Mouse (Mus musculus): ENCODE data around the gene Apbb2. TPM values are rescaled to one million over a fixed set of nuclear protein-coding genes. Genes with fewer than 3 reads are reported as not detected.
"Not testable (repeated sequence)": the region's sequence is repeated elsewhere in the genome, so short reads cannot be mapped to it uniquely, and the experiment has no call there.

The Apbb2 gene
- polyA plus RNA-seq, 1 experiment from 2014 or later: 126 TPM

DNA sequence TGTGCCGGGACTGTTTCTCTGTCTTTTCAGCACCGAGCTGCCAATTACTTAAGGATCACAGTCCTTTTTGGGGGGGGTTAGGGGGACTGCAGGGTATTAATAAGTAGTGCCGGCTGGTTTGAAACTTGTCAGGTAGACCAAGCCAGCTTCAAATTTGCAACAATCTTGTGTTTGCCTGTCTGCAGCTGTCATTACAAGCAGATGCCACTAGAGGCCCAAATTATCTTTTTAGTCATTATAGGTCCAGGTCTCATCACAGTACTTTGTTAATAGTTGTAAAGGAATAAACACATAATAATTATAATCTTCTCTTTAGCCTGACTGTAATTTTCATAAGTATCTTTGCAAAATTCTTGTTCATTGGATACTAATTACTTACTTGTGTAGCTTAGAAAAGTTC lies 344.2 kb downstream of the Apbb2 start:
- no peaks in the 10 kb centered on the region for H3K27me3 ChIP-seq

DNA sequence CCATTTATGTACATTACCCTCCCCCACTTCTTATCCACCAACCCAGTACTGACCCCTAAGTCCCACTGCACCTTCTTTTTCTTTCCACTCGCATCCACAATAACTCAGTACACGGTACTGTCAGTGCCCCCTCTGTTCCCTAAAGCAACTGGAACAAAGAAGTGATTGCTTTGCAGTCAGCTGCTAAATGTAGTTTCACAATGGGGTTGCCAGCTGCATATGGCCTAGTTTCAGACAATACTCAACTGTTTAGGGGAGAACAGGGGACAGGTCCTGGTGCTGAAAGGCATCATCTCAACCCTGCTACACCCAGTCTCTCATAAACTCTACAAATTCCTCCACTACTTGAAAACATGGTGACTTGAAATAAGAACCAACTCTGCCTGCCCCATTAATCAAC lies 347.4 kb downstream of the Apbb2 start:
- Histone ChIP-seq H3K36me3 (no peaks in the 10 kb centered on the region), H3K4me3 (no peak overlapping the region), H3K27ac (no peak overlapping the region), H3K27me3 (no peaks in the 10 kb centered on the region), H3K9ac (no peak overlapping the region), H3K4me1 (replicated peaks) (no peaks in the 10 kb centered on the region), H3K9me3 (no peaks in the 10 kb centered on the region), H3K4me2 (no peak overlapping the region)
- 48% methylated on average over 2 of the region's 2 CpGs for WGBS
- ATAC-seq (ENCODE audit: low FRiP score): no peak

More for the DNA sequence above, 344.2 kb downstream of the Apbb2 start:
- ATAC-seq (ENCODE audit: low FRiP score): no peak
- H3K36me3 ChIP-seq: no peaks in the 10 kb centered on the region
- no peak overlapping the region for H3K4me3 ChIP-seq
- H3K9ac ChIP-seq: no peak overlapping the region
- H3K4me2 ChIP-seq: no peak overlapping the region
- H3K27ac ChIP-seq: no peak overlapping the region
- 68% methylated on average over 3 of the region's 3 CpGs for WGBS
- no peaks in the 10 kb centered on the region for H3K9me3 ChIP-seq
- H3K4me1 ChIP-seq (replicated peaks): no peaks in the 10 kb centered on the region

DNA sequence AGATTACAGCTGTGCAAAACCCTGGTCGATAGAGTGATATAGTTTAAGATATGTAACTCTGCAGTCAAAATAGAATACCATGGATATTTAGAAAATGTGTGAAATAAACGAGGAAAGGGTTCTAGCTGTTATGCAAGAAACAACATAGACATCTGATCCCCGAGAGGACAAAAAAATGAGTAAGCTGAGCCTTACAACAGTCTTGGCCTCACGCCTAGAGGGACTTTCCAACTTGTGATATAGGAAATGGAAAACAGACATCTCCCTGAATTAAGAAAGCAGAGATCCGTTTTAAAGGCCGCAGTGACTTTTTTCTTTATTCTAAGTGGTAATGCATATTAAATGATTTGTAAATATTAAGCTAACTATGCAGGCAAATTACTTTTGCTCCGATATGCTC lies 349.0 kb downstream of the Apbb2 start:
- Histone ChIP-seq H3K27ac (no peak overlapping the region), H3K4me3 (no peak overlapping the region), H3K9me3 (no peaks in the 10 kb centered on the region), H3K4me2 (no peak overlapping the region), H3K27me3 (no peaks in the 10 kb centered on the region), H3K4me1 (replicated peaks) (no peaks in the 10 kb centered on the region), H3K9ac (no peak overlapping the region), H3K36me3 (no peaks in the 10 kb centered on the region)
- ATAC-seq (ENCODE audit: low FRiP score): no peak
- WGBS: 84% methylated on average over 7 of the region's 7 CpGs

DNA sequence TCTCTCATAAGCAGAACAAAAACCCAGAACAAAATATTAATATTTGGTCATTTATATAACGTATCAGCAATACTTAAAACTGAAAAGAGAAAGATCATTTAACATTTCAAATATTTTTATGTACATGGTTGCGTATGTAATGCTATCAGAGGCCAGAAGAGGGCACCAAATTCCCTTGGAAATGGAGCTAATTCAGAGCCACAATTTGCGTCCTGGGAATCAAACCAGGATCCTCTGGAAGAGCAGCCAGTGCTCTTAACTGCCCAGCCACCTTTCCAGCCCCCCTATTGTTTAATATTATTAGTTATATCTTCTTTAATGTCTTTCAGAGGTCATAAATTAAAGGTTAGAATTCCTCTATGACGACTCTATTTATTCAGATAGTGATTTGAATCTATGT lies 355.2 kb downstream of the Apbb2 start:
- Histone ChIP-seq H3K27ac (no peak overlapping the region), H3K27me3 (no peaks in the 10 kb centered on the region), H3K4me1 (replicated peaks) (peaks cover 9% of the 10 kb centered on the region), H3K4me3 (no peak overlapping the region), H3K36me3 (no peaks in the 10 kb centered on the region), H3K9ac (no peak overlapping the region), H3K4me2 (no peak overlapping the region), H3K9me3 (no peaks in the 10 kb centered on the region)
- 31% methylated on average over 4 of the region's 4 CpGs for WGBS
- no peak for ATAC-seq (ENCODE audit: low FRiP score)

DNA sequence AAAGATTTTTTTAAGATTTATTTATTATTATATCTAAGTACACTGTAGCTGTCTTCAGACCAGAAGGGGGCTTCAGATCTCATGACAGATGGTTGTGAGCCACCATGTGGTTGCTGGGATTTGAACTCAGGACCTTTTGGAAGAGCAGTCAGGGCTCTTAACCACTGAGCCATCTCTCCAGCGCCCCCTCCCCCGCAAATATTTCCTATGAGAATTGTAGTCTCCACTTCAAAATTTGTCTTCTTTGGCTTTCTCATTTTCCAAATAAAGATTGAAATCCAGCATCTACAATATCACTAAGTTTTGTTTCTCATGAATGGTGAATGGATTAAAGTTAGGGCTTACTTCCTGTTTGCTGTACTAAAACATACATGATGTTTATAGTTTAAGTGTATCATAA lies 356.1 kb downstream of the Apbb2 start:
- Histone ChIP-seq H3K9ac (no peak overlapping the region), H3K27ac (no peak overlapping the region), H3K36me3 (no peaks in the 10 kb centered on the region), H3K4me2 (no peak overlapping the region), H3K4me3 (no peak overlapping the region), H3K4me1 (replicated peaks) (peaks cover 9% of the 10 kb centered on the region), H3K9me3 (no peaks in the 10 kb centered on the region), H3K27me3 (no peaks in the 10 kb centered on the region)
- ATAC-seq (ENCODE audit: low FRiP score): no peak
- WGBS: 78% methylated on average over 2 of the region's 2 CpGs

DNA sequence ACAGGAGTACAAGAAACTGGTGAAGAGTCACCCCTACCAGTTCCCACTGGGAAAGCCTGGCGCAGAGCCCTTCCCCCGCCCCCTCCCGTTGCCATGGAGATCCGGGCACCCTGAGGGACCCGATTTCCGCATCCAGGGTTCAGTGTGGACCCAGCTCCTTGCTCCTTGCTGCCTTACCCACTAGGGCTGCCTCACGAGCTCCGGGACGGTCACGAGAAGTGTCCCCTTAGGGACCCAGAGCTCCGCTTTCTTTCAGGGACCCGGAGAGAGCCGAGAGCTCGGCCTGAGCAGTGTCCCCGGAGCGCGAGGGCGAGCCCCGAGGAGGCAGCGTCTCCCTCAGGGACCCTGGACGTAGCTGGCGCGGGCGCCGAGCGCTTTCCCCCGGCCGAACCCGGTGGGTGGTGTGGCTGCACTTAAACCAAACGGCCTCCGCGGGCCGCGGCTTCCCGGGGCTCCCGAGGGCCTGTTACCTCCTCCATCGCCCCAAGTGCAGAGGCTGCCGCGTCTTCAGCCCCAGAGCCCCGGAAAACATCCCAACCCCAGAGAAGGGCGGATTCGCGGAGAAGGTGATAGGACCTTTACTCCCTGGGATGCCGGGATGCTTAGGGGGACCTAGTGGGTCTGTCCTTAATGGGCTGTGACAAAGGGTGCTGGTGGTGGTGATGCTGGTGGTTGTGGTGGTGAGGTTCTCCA lies 358.7 kb downstream of the Apbb2 start, which contains the start of gene Nsun7:
Gene Nsun7, plus strand, starts transcription at position 142 of the 693 bp plus-strand sequence.
- H3K27me3 ChIP-seq: no peaks in the 10 kb centered on the region

DNA sequence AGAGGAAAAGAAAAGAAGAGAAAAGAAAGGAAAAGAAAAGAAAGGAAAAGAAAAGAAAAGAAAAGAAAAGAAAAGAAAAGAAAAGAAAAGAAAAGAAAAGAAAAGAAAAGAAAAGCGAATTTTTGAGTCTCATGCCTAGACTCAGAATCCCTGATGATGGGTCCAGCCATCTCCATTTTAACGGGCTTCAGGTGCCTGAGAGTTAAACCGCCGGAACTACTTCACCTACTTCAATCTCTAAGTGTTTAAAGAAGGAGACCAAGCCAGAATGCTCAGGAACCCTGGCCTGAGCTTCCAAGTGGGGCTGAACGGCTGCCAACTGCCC lies 359.2 kb downstream of the Apbb2 start:
- Histone ChIP-seq H3K4me2 (peak overlapping the region; percentile 87), H3K9ac (peak overlapping the region; percentile 86), H3K4me3 (peak overlapping the region; percentile 63), H3K27ac (0 out of 2 replicates have a peak overlapping the region, but pooled peaks have one; percentile 30)
- ATAC-seq (ENCODE audit: low FRiP score); H3K27me3 ChIP-seq; H3K4me1 ChIP-seq (replicated peaks); H3K36me3 ChIP-seq; H3K9me3 ChIP-seq: not testable (repeated sequence)
- 4% methylated on average over 5 of the region's 5 CpGs for WGBS

More for the DNA sequence above, 358.7 kb downstream of the Apbb2 start, which contains the start of gene Nsun7:
- Histone ChIP-seq H3K36me3 (no peaks in the 10 kb centered on the region), H3K4me3 (peak within 1 kb of the TSS; percentile 63), H3K27ac (peak within 1 kb of the TSS; percentile 30; the same call in 1 of the 2 replicates), H3K4me2 (peak within 1 kb of the TSS; percentile 87), H3K4me1 (replicated peaks) (peaks cover 9% of the 10 kb centered on the region), H3K9me3 (no peaks in the 10 kb centered on the region), H3K9ac (peak within 1 kb of the TSS; percentile 86)
- ATAC-seq (ENCODE audit: low FRiP score): peak; percentile 88
- WGBS: under 1% methylated on average over 44 of the region's 44 CpGs

DNA sequence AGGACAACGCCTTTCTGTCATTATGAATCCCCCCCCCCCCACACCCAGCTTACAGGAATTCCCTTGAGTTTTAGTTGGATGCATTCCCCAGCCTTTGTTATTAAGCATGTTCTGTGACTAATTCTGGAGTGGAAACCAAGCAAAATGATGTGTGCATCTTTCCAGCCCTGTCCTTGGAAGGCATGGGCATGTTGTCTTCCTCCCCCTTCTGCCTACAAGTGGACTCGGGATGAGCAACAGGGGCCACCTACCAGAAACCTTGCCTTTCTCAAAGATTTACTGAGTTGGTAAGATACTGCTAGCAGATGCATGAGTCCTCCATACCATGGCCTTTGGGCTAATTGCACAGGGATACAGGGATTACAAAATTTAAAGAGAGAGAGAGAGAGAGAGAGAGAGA lies 359.6 kb downstream of the Apbb2 start:
- Histone ChIP-seq H3K36me3 (no peaks in the 10 kb centered on the region), H3K4me2 (no peak overlapping the region), H3K4me3 (no peak overlapping the region), H3K9me3 (no peaks in the 10 kb centered on the region), H3K4me1 (replicated peaks) (peaks cover 9% of the 10 kb centered on the region), H3K27ac (no peak overlapping the region), H3K27me3 (no peaks in the 10 kb centered on the region), H3K9ac (no peak overlapping the region)
- ATAC-seq (ENCODE audit: low FRiP score): no peak
- 72% methylated on average over 2 of the region's 2 CpGs for WGBS

DNA sequence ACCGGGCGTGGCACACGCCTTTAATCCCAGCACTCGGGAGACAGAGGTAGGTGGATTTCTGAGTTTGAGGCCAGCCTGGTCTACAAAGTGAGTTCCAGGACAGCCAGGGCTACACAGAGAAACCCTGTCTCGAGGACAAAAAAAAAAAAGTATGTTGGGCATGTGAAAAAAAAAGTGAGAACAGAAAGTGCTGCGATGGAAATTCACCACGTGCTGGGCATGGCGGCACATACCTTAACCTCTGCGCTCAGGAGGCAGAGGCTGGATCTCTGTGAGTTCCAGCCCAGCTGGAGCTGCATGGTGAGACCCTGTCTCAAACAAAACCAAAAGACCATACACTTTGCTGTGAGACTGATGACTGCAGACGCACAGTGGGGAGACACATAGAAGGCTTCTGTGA lies 363.5 kb downstream of the Apbb2 start:
- 90% methylated on average over 10 of the region's 10 CpGs for WGBS
- Histone ChIP-seq H3K27ac (no peak overlapping the region), H3K9me3 (no peaks in the 10 kb centered on the region), H3K9ac (no peak overlapping the region), H3K27me3 (no peaks in the 10 kb centered on the region), H3K4me3 (no peak overlapping the region), H3K4me1 (replicated peaks) (peaks cover 7% of the 10 kb centered on the region), H3K4me2 (no peak overlapping the region), H3K36me3 (no peaks in the 10 kb centered on the region)
- ATAC-seq (ENCODE audit: low FRiP score): no peak

DNA sequence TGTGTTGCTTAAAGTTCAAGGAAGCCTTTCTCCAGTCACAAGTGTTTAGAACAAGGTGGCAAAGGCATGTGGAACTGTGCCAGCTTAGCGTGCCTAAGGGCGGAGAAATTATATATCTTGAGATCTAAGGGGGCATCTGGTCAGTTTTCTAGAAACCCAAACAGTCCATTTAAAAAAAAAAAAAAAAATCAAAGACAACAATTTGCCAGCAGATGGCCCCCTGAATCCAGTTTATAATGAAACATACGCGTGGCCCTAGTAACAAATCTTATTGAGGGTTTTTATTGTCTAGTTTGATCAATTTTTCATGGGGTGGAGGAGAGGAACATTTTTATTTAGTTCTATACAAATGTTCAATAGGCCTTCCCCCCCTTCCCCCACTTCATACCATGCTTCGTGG lies 365.4 kb downstream of the Apbb2 start:
- ATAC-seq (ENCODE audit: low FRiP score): no peak
- Histone ChIP-seq H3K4me1 (replicated peaks) (no peaks in the 10 kb centered on the region), H3K4me2 (no peak overlapping the region), H3K36me3 (no peaks in the 10 kb centered on the region), H3K27ac (no peak overlapping the region), H3K9ac (no peak overlapping the region), H3K9me3 (no peaks in the 10 kb centered on the region), H3K4me3 (no peak overlapping the region), H3K27me3 (no peaks in the 10 kb centered on the region)
- 63% methylated on average over 5 of the region's 5 CpGs for whole genome bisulfite sequencing

Other genes with a start within 250 kb of the Apbb2 start
- gene Uchl1, start 57.3 kb upstream of the Apbb2 start, polyA plus RNA-seq (2015; fragmentation: Nextera tagmentation; extraction: Ambion mirVana): 1,231 and 1,258 TPM in 2 replicates
- gene Limch1, start 127.0 kb upstream of the Apbb2 start, polyA plus RNA-seq (2015; fragmentation: Nextera tagmentation; extraction: Ambion mirVana): 49.0 and 52.0 TPM in 2 replicates

All from hindbrain, embryonic 13.5 days (tissue).